Mouse (Mus musculus) thymus, adult 2 months (tissue): Measurements from ENCODE around the gene Mapkapk3. TPM values are rescaled to one million over a fixed set of nuclear protein-coding genes. Genes with fewer than 3 reads are reported as not detected.

Experiments used
- DNase-seq: peaks from one replicate; pipeline ENCODE4 v3.0.0; 2021
- H3K27ac ChIP-seq: fragments of 200-500 bp; 2 replicates; pipeline ENCODE4 v1.5.1; 2012; ENCODE audit warnings: low read length, control low read depth; ENCODE audit not compliant: control insufficient read depth, insufficient read depth
- H3K27me3 ChIP-seq: fragments of 200-500 bp; 2 replicates; pipeline ENCODE4 v1.6.1; 2012; ENCODE audit warnings: mild to moderate bottlenecking, low read length, moderate library complexity, mixed read lengths; ENCODE audit not compliant: control insufficient read depth, insufficient read depth
- H3K36me3 ChIP-seq: fragments of 200-500 bp; 2 replicates; pipeline ENCODE4 v1.6.1; 2012; ENCODE audit warnings: mild to moderate bottlenecking, low read length, moderate library complexity; ENCODE audit not compliant: control insufficient read depth, insufficient read depth
- H3K4me1 ChIP-seq: fragments of 200-500 bp; replicated peaks from 2 replicates; pipeline ENCODE4 v1.6.1; 2012; ENCODE audit warnings: low read length; ENCODE audit not compliant: control insufficient read depth, insufficient read depth
- H3K4me3 ChIP-seq: fragments of 200-500 bp; 2 replicates; pipeline ENCODE4 v1.5.1; 2012; ENCODE audit warnings: mild to moderate bottlenecking, low read length, control low read depth, moderate library complexity; ENCODE audit not compliant: control insufficient read depth, insufficient read depth
- CTCF ChIP-seq: fragments of 200-500 bp; IDR thresholded peaks from 2 replicates; pipeline ENCODE4 v1.5.1; 2012; ENCODE audit warnings: mild to moderate bottlenecking, control low read depth, low read length, moderate library complexity, borderline replicate concordance; ENCODE audit not compliant: control insufficient read depth, poor library complexity, insufficient read depth; ENCODE audit errors: extremely low read depth
- POLR2A ChIP-seq: fragments of 200-500 bp; IDR thresholded peaks from 2 replicates; pipeline ENCODE4 v1.6.1; 2012; ENCODE audit warnings: mild to moderate bottlenecking, low read length, control low read depth, moderate library complexity; ENCODE audit not compliant: control insufficient read depth, poor library complexity, insufficient read depth; ENCODE audit errors: extremely low read depth
- WGBS: fragments of 180-500 bp; shearing (Covaris S2); methylation state at CpG from one replicate; pipeline ENCODE4 v1.1.7; 2018; 5-methylcytosine and 5-hydroxymethylcytosine counted together
- polyA plus RNA-seq: library from polyadenylated mRNA; depleted of rRNA; stranded (reverse); fragments of >200 nt; gene quantifications from 2 replicates; pipeline ENCODE4 v1.2.3, GENCODE M21; 2012

Mapkapk3 gene
- polyA plus RNA-seq, 1 experiment, result 43.6 TPM

- no peak overlapping the region for H3K4me3 ChIP-seq
- WGBS, result 97% methylated on average over 6 of the region's 6 CpGs
- 0 out of 2 replicates have a peak, but pooled peaks cover 2% of the 10 kb centered on the region for H3K4me1 ChIP-seq
- no peaks in the 10 kb centered on the region for H3K27me3 ChIP-seq
- no peaks in the 10 kb centered on the region for H3K36me3 ChIP-seq
- no peak overlapping the region for H3K27ac ChIP-seq
- DNase-seq, result no peak
- TF ChIP-seq POLR2A, result no peak
- TF ChIP-seq CTCF, result no peak
Measured at GRCm38 (mm10) chr9:107261792-107262191, 27.9 kb downstream of the Mapkapk3 start.

- DNase-seq, result no peak
- 14% methylated on average over 8 of the region's 8 CpGs for WGBS
- no peak overlapping the region for H3K27ac ChIP-seq
- TF ChIP-seq POLR2A (no peak), CTCF (no peak)
- H3K36me3 ChIP-seq, result no peaks in the 10 kb centered on the region
- H3K27me3 ChIP-seq, result no peaks in the 10 kb centered on the region
- no peak overlapping the region for H3K4me3 ChIP-seq
- 0 out of 2 replicates have a peak, but pooled peaks cover 2% of the 10 kb centered on the region for H3K4me1 ChIP-seq
Measured at GRCm38 (mm10) chr9:107260836-107261235, 28.8 kb downstream of the Mapkapk3 start.

DNA sequence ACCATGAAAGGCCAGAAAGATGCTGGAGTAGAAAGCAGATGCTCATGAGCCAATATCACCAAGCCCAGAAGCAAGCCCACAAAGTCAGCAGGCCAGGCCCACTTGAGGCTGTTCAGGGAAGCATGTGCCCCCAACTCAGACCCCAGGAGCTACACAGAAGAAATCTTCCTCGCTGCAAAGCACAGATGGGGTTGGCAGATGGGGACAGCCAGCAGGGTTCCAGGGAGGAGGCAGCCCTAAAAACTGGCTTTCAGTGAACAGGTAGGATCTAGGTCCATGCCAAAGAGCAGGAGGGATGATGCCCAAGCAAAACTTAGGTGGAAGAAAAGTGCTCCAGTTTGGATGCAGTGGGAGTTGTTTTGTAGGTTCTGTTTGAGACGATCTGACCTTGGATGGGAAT lies 29.2 kb downstream of the Mapkapk3 start:
- Histone ChIP-seq H3K27ac (no peak overlapping the region), H3K4me1 (0 out of 2 replicates have a peak, but pooled peaks cover under 1% of the 10 kb centered on the region), H3K36me3 (no peaks in the 10 kb centered on the region), H3K4me3 (no peak overlapping the region), H3K27me3 (no peaks in the 10 kb centered on the region)
- WGBS, result 83% methylated on average over 2 of the region's 2 CpGs
- TF ChIP-seq CTCF, result no peak
- no peak for TF ChIP-seq POLR2A
- DNase-seq, result no peak

GRCm38 (mm10) chr9:107259571-107259970 lies 30.1 kb downstream of the Mapkapk3 start:
- no peak overlapping the region for H3K27ac ChIP-seq
- no peak for DNase-seq
- no peak overlapping the region for H3K4me3 ChIP-seq
- WGBS, result 94% methylated on average over 6 of the region's 6 CpGs
- no peaks in the 10 kb centered on the region for H3K36me3 ChIP-seq
- H3K4me1 ChIP-seq, result no peaks in the 10 kb centered on the region
- TF ChIP-seq POLR2A (no peak), CTCF (no peak)
- no peaks in the 10 kb centered on the region for H3K27me3 ChIP-seq

DNA sequence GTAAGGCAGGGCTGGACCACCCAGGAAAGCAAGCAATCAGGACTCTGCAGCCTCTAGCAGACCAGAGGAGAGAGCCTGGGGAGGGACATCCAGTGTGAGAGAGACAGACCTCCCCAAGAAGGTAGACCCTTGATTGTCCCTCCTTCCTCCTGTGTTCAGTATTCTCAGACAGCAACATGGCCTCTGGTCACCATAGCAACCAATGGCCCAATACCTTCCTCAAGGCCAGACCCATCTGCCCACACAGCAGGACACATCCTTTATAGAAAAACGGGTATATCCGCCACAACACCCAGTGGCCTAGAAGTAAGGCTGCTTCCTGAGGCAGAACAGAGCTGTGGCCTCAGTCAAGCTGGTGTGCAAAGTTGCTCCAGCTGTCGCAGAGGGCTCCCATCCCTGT lies 34.1 kb downstream of the Mapkapk3 start:
- no peak overlapping the region for H3K4me3 ChIP-seq
- 94% methylated on average over 3 of the region's 3 CpGs for WGBS
- no peak overlapping the region for H3K27ac ChIP-seq
- H3K27me3 ChIP-seq, result no peaks in the 10 kb centered on the region
- H3K4me1 ChIP-seq, result no peaks in the 10 kb centered on the region
- DNase-seq, result no peak
- no peak for TF ChIP-seq POLR2A
- TF ChIP-seq CTCF, result no peak
- H3K36me3 ChIP-seq, result no peaks in the 10 kb centered on the region

DNA sequence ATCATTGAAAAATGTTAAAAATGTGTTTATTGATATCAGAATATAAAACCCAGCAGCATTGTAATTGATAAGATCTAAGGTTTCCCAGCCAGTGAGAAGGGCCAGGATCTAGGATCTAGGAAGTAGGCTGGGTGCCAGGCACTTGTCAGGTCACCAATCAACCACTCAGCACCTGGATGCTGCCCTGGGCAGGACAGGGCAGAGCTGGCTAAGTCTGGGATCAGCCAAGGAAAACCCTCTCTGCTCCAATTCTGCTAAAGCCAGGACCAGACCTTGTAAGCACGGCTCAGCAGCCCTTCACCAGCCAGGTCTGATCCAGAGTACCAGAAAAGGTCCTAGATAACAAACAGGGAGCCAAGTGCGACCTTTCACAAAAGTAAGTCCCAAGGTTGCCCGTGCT lies 34.8 kb downstream of the Mapkapk3 start:
- no peaks in the 10 kb centered on the region for H3K4me1 ChIP-seq
- no peak overlapping the region for H3K27ac ChIP-seq
- no peaks in the 10 kb centered on the region for H3K27me3 ChIP-seq
- DNase-seq, result no peak
- 97% methylated on average over 3 of the region's 3 CpGs for WGBS
- H3K4me3 ChIP-seq, result no peak overlapping the region
- TF ChIP-seq CTCF, result no peak
- no peaks in the 10 kb centered on the region for H3K36me3 ChIP-seq

GRCm38 (mm10) chr9:107254476-107254875 lies 35.2 kb downstream of the Mapkapk3 start:
- 56% methylated on average over 12 of the region's 12 CpGs for WGBS
- no peaks in the 10 kb centered on the region for H3K27me3 ChIP-seq
- H3K27ac ChIP-seq, result no peak overlapping the region

More at GRCm38 (mm10) chr9:107254476-107254875, 35.2 kb downstream of the Mapkapk3 start:
- H3K4me3 ChIP-seq, result no peak overlapping the region
- no peak for TF ChIP-seq POLR2A
- no peak for TF ChIP-seq CTCF
- no peak for DNase-seq
- H3K4me1 ChIP-seq, result no peaks in the 10 kb centered on the region
- H3K36me3 ChIP-seq, result no peaks in the 10 kb centered on the region
